Comparison of ENCODE assay signal across 27 mouse cellular contexts in genomic region chr1:166837299-166837698, GRCm38 (mm10).
"Had no signal": no experiment of that assay in that cellular context is flagged by ENCODE, and none has a peak within 500 bp of the region (broad histone marks: within the 10 kb centered on the region; RNA-seq: fewer than 3 reads in every experiment).

No protein-coding gene starts in this region.

- H3K27ac ChIP-seq: gastrocnemius, adult 2 months; heart, embryonic 10.5 days; hindbrain, embryonic 10.5 days; hindbrain, embryonic 12.5 days; hindbrain, embryonic 14.5 days; intestine, embryonic 15.5 days; layer of hippocampus, adult 2 months; left cerebral cortex, adult 2 months; limb, embryonic 10.5 days; limb, embryonic 12.5 days; liver, embryonic 12.5 days; liver, embryonic 14.5 days had no signal

- H3K4me1 ChIP-seq: heart, embryonic 10.5 days; intestine, embryonic 15.5 days; limb, embryonic 10.5 days; liver, embryonic 12.5 days had no signal

- H3K4me2 ChIP-seq: heart, embryonic 12.5 days; hindbrain, embryonic 12.5 days; hindbrain, embryonic 14.5 days; intestine, embryonic 15.5 days; limb, embryonic 12.5 days; liver, embryonic 12.5 days had no signal

- H3K9ac ChIP-seq: heart, embryonic 12.5 days; hindbrain, embryonic 12.5 days; hindbrain, embryonic 14.5 days; intestine, embryonic 15.5 days; limb, embryonic 12.5 days; liver, embryonic 12.5 days; liver, embryonic 14.5 days had no signal

- H3K9me3 ChIP-seq: heart, embryonic 10.5 days; heart, embryonic 12.5 days; hindbrain, embryonic 10.5 days; hindbrain, embryonic 12.5 days; intestine, embryonic 15.5 days; limb, embryonic 10.5 days; limb, embryonic 12.5 days; liver, embryonic 12.5 days had no signal

- H3K27me3 ChIP-seq: heart, embryonic 12.5 days; hindbrain, embryonic 12.5 days; intestine, embryonic 15.5 days; limb, embryonic 12.5 days; liver, embryonic 12.5 days had no signal

- H3K36me3 ChIP-seq: heart, embryonic 10.5 days; heart, embryonic 12.5 days; hindbrain, embryonic 10.5 days; hindbrain, embryonic 12.5 days; intestine, embryonic 15.5 days; limb, embryonic 10.5 days; limb, embryonic 12.5 days; liver, embryonic 12.5 days had no signal

- H3K4me3 ChIP-seq: gastrocnemius, adult 2 months; heart, embryonic 10.5 days; heart, embryonic 12.5 days; hindbrain, embryonic 10.5 days; hindbrain, embryonic 12.5 days; intestine, embryonic 15.5 days; layer of hippocampus, adult 2 months; left cerebral cortex, adult 2 months; limb, embryonic 10.5 days; limb, embryonic 12.5 days; liver, embryonic 12.5 days had no signal

- ATAC-seq: hindbrain, embryonic 16.5 days; inflammation-experienced regulatory T-cells, adult 6 months; intestine, embryonic 15.5 days; intestine, postnatal 0 days; liver, embryonic 12.5 days had no signal

- DNase-seq: gastrocnemius, adult 2 months; gastrocnemius, postnatal 10 days; gastrocnemius, postnatal 36 days; heart, adult 18-20 months; heart, postnatal 10 days; heart, postnatal 4 days; kidney, adult 18-20 months; kidney, adult 8-10 months; kidney, postnatal 10 days; kidney, postnatal 25 days; kidney, postnatal 4 days; liver had no signal
